Mouse (Mus musculus): ENCODE data around the gene St6gal1.

GRCm38 (mm10) chr16:23332686-23333085 is 108.1 kb downstream of the St6gal1 start:
- no peak for TF ChIP-seq CTCF (IDR thresholded peaks at IDR 0.05; ENCODE audit: low read depth)
- no peak for TF ChIP-seq EP300 (IDR thresholded peaks at IDR 0.05; ENCODE audit: low read depth)
